Mouse (Mus musculus): Measurements from ENCODE around the gene Ggnbp2.

DNA sequence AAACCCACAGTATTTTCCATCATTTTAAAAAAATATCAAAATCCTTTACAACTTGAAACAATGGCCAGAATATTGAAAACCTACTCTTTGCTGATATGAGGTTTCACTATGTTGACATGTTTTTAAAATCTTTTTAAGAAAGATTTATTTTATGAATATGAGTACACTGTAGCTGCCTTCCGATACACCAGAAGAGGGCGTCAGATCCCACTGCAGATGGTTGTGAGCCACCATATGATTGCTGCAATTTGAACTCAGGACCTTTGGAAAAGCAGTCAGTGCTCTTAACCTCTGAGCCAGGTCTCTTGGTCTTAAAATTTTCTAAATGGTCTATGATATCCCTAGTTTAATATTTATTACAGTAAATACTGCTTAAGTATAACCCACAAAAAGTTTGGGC, 31.3 kb downstream of the Ggnbp2 start:
- TF ChIP-seq TCF3 (IDR thresholded peaks at IDR 0.05; ENCODE audit: insufficient read length, low read depth) = no peak
- no peak for TF ChIP-seq POLR2A (IDR thresholded peaks at IDR 0.05; ENCODE audit: insufficient read length, low read depth)
- no peak for TF ChIP-seq POLR2AphosphoS2 (IDR thresholded peaks at IDR 0.05; ENCODE audit: insufficient read length, low read depth)

Data from myocyte (in vitro differentiated cells).